Mouse (Mus musculus) activated CD4-positive, CD25-positive, alpha-beta regulatory T cell (primary cell): ENCODE results near the gene Tshb. TPM values are rescaled to one million over a fixed set of nuclear protein-coding genes. Genes with fewer than 3 reads are reported as not detected.

Experiments
- polyA plus RNA-seq, 2 experiments: library from polyadenylated mRNA; unstranded; fragments of 100-300 nt; shearing (Covaris generic); gene quantifications; one replicate each; pipeline ENCODE4 v1.2.1; 2017

Tshb gene
- polyA plus RNA-seq = under 1 TPM in 1 of 2 experiments, not detected in 1; 0.64 TPM

DNA sequence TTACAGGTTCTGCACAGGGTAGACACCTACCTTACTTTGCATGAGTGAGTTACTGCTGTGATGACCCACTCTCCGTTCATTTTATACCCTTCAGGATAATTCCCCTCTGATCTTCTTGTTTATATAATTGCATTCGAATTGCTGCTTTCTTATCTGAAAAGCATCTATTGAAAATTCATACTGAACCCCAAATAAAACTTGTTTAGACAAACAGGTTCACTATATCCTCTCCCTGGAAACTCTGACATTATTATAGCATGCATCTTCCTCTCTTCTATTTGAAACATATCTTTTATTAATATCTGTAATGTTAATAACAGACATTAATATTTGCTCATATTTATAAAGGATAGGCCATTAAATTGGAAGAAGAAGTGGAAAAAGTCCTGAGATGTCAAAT, at the start of gene Tshb:
Gene Tshb, minus strand, starts transcription at position 101 of the 400 bp plus-strand sequence.

DNA sequence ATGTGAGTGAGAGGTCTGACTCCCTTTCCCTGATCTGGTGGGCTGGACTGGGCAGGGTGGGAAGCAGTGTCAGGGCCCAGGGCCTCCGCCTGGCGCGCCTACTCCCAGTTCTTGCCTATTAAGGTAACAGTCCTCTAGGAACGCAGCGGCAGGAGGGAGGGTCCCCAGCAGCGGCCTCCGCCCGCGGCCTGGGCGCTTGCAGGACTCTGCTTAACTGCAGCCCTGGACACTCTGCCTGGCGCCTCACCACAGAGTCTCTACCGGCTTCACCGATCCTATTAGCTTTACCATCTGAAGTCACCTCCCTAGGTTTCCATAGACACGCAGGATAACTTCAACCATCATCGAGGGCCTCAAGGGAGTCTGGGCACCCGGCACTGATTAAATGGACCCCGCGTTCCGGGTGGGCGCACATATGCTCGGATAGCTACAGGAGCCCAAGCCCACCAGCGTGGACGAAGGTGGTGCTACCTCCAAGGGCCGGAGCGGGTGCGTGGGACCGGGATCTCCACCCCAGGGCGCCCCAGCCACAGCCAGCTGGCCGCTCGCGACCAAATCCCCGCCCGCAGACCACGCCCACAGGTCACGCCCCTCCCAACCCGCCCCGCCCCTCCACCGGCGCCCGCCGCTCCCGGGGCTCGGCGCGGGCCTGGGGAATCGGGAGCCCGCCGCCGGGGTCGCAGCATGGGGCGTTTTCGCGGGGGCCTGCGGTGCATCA, 48.0 kb downstream of the Tshb start, which contains the start of gene Tspan2:
Gene Tspan2, plus strand, starts transcription at position 217 of the 718 bp plus-strand sequence.

Other genes starting within 250 kb of the Tshb start
- 1 to 10 TPM in 1 of 2 experiments, under 1 TPM in 1; 0.61 to 1.8 TPM for gene Tspan2, start 48.2 kb downstream of the Tshb start, polyA plus RNA-seq
- not detected for gene Sycp1, start 153.4 kb upstream of the Tshb start, polyA plus RNA-seq
- not detected for gene Nr1h5, start 181.4 kb upstream of the Tshb start, polyA plus RNA-seq
- 100 to 1,000 TPM in 1 of 2 experiments, 10 to 100 TPM in 1; 92.0 to 103 TPM for gene Sike1, start 213.0 kb upstream of the Tshb start, polyA plus RNA-seq
- gene Csde1, start 237.7 kb upstream of the Tshb start, polyA plus RNA-seq = 100 to 1,000 TPM; 260 to 291 TPM